In genomic region chr17:90088314-90088650, GRCm38 (mm10) we compare ENCODE assay signal across 8 mouse cellular contexts.
A peak's percentile ranks its signal among the peaks of the same experiment; 100 is the strongest.
DNase-seq lines count a peak whose midpoint lies in the region; ATAC-seq lines count a peak whose summit lies in the region.

No protein-coding gene starts in this region.

- DNase-seq in adrenal gland, postnatal 4 days (ENCODE audit: low spot score in 2 of 2): peak; percentile 8 to 15
- peak; percentile 85 for DNase-seq in embryonic facial prominence, embryonic 10.5 days (ENCODE audit: low spot score)
- DNase-seq in heart, adult 11 months: peak; percentile 92
- DNase-seq in thymus, postnatal 25 days: no peak

- H3K4me1 ChIP-seq in embryonic facial prominence, embryonic 10.5 days: 0 out of 2 replicates have a peak, but pooled peaks cover 3% of the 10 kb centered on the region
- H3K4me1 ChIP-seq in kidney, embryonic 16.5 days (ENCODE audit: insufficient read depth, low read length): 0 out of 2 replicates have a peak, but pooled peaks cover 3% of the 10 kb centered on the region
- no peaks in the 10 kb centered on the region for H3K4me1 ChIP-seq in limb, embryonic 13.5 days
- peaks cover 5% of the 10 kb centered on the region for H3K4me1 ChIP-seq in midbrain, embryonic 16.5 days (ENCODE audit: control insufficient read depth, insufficient read depth, low read length)
- no peaks in the 10 kb centered on the region for H3K4me1 ChIP-seq in stomach, embryonic 16.5 days (ENCODE audit: control insufficient read depth, insufficient read depth, low read length)

- H3K4me2 ChIP-seq in kidney, embryonic 16.5 days (replicated peaks; ENCODE audit: low read depth, low read length): peak overlapping the region; percentile 50
- peak overlapping the region; percentile 68 for H3K4me2 ChIP-seq in limb, embryonic 13.5 days (replicated peaks)
- H3K4me2 ChIP-seq in midbrain, embryonic 16.5 days (ENCODE audit: low read length): peak overlapping the region; percentile 65
- H3K4me2 ChIP-seq in stomach, embryonic 16.5 days (ENCODE audit: low read depth, low read length): peak overlapping the region; percentile 55

- no peaks in the 10 kb centered on the region for H3K27me3 ChIP-seq in embryonic facial prominence, embryonic 10.5 days (replicated peaks; ENCODE audit: low read depth, poor library complexity, severe bottlenecking)
- H3K27me3 ChIP-seq in kidney, embryonic 16.5 days (ENCODE audit: insufficient read depth, low read length): no peaks in the 10 kb centered on the region
- H3K27me3 ChIP-seq in limb, embryonic 13.5 days: 0 out of 2 replicates have a peak, but pooled peaks cover 7% of the 10 kb centered on the region
- no peaks in the 10 kb centered on the region for H3K27me3 ChIP-seq in midbrain, embryonic 16.5 days (ENCODE audit: control insufficient read depth, insufficient read depth, low read depth, low read length)
- no peaks in the 10 kb centered on the region for H3K27me3 ChIP-seq in stomach, embryonic 16.5 days (ENCODE audit: control insufficient read depth, insufficient read depth, low read length)

- 4% methylated on average over 12 of the region's 12 CpGs for WGBS in embryonic facial prominence, embryonic 10.5 days
- 3% methylated on average over 12 of the region's 12 CpGs for WGBS in kidney, embryonic 16.5 days
- WGBS in limb, embryonic 13.5 days: 5% methylated on average over 12 of the region's 12 CpGs
- WGBS in midbrain, embryonic 16.5 days: under 1% methylated on average over 12 of the region's 12 CpGs
- 4% methylated on average over 12 of the region's 12 CpGs for WGBS in stomach, embryonic 16.5 days

- no peak overlapping the region; the same call in 1 of the 2 replicates for H3K9ac ChIP-seq in kidney, embryonic 16.5 days (replicated peaks; ENCODE audit: low read length)
- H3K9ac ChIP-seq in limb, embryonic 13.5 days: peak overlapping the region; percentile 55
- peak overlapping the region; percentile 64 for H3K9ac ChIP-seq in midbrain, embryonic 16.5 days (ENCODE audit: low read depth, low read length)
- peak overlapping the region; percentile 19; the same call in 1 of the 2 replicates for H3K9ac ChIP-seq in stomach, embryonic 16.5 days (ENCODE audit: low read length)

- no peaks in the 10 kb centered on the region for H3K36me3 ChIP-seq in embryonic facial prominence, embryonic 10.5 days (replicated peaks)
- H3K36me3 ChIP-seq in kidney, embryonic 16.5 days (ENCODE audit: insufficient read depth, low read length): no peaks in the 10 kb centered on the region
- H3K36me3 ChIP-seq in limb, embryonic 13.5 days: no peaks in the 10 kb centered on the region
- H3K36me3 ChIP-seq in midbrain, embryonic 16.5 days (ENCODE audit: control insufficient read depth, insufficient read depth, low read length): no peaks in the 10 kb centered on the region
- no peaks in the 10 kb centered on the region for H3K36me3 ChIP-seq in stomach, embryonic 16.5 days (ENCODE audit: control insufficient read depth, insufficient read depth, low read length)

- peak overlapping the region; percentile 76 for H3K27ac ChIP-seq in embryonic facial prominence, embryonic 10.5 days (replicated peaks)
- no peak overlapping the region for H3K27ac ChIP-seq in kidney, embryonic 16.5 days (ENCODE audit: low read length)
- no peak overlapping the region for H3K27ac ChIP-seq in limb, embryonic 13.5 days
- H3K27ac ChIP-seq in midbrain, embryonic 16.5 days (ENCODE audit: low read length): peak overlapping the region; percentile 87
- no peak overlapping the region for H3K27ac ChIP-seq in stomach, embryonic 16.5 days (ENCODE audit: low read length)

- peak overlapping the region; percentile 55 for H3K4me3 ChIP-seq in embryonic facial prominence, embryonic 10.5 days
- peak overlapping the region; percentile 29 for H3K4me3 ChIP-seq in kidney, embryonic 16.5 days (ENCODE audit: low read length)
- peak overlapping the region; percentile 43 for H3K4me3 ChIP-seq in limb, embryonic 13.5 days
- peak overlapping the region; percentile 42 for H3K4me3 ChIP-seq in midbrain, embryonic 16.5 days (ENCODE audit: low read depth, low read length)
- H3K4me3 ChIP-seq in stomach, embryonic 16.5 days (replicated peaks; ENCODE audit: low read length): peak overlapping the region; percentile 36

- no peaks in the 10 kb centered on the region for H3K9me3 ChIP-seq in embryonic facial prominence, embryonic 10.5 days
- H3K9me3 ChIP-seq in kidney, embryonic 16.5 days (ENCODE audit: low read length): no peaks in the 10 kb centered on the region
- H3K9me3 ChIP-seq in limb, embryonic 13.5 days: no peaks in the 10 kb centered on the region
- H3K9me3 ChIP-seq in midbrain, embryonic 16.5 days (replicated peaks; ENCODE audit: control insufficient read depth, low read length, poor library complexity, severe bottlenecking): no peaks in the 10 kb centered on the region
- H3K9me3 ChIP-seq in stomach, embryonic 16.5 days (replicated peaks; ENCODE audit: control insufficient read depth, low read length): no peaks in the 10 kb centered on the region

- ATAC-seq in kidney, embryonic 16.5 days (ENCODE audit: low FRiP score, low TSS enrichment): peak; percentile 99
- ATAC-seq in limb, embryonic 13.5 days (ENCODE audit: low FRiP score, low read depth): peak; percentile 99
- ATAC-seq in midbrain, embryonic 16.5 days: peak; percentile 100
- peak; percentile 88 for ATAC-seq in stomach, embryonic 16.5 days (ENCODE audit: insufficient read depth, low FRiP score)

Comparison
In these comparisons a context has a peak if more than half of its experiments do, and no peak if none do; other contexts are left out.
1. H3K27ac ChIP-seq: peak in embryonic facial prominence, embryonic 10.5 days (single experiment) and midbrain, embryonic 16.5 days (single experiment); none in kidney, embryonic 16.5 days (single experiment), limb, embryonic 13.5 days (single experiment) and stomach, embryonic 16.5 days (single experiment).
2. Peak in every context shown above with its lines, with median percentiles within 50 percentile points of each other: H3K4me3 ChIP-seq, ATAC-seq and H3K4me2 ChIP-seq.